Mouse (Mus musculus) embryo, embryonic 10 days (tissue): Measurements from ENCODE around the gene Zfp809.

Source experiments
- DNase-seq: peaks from one replicate; pipeline ENCODE4 v3.0.0-alpha.2; 2015; ENCODE audit warnings: low spot score

Zfp809 gene

DNA sequence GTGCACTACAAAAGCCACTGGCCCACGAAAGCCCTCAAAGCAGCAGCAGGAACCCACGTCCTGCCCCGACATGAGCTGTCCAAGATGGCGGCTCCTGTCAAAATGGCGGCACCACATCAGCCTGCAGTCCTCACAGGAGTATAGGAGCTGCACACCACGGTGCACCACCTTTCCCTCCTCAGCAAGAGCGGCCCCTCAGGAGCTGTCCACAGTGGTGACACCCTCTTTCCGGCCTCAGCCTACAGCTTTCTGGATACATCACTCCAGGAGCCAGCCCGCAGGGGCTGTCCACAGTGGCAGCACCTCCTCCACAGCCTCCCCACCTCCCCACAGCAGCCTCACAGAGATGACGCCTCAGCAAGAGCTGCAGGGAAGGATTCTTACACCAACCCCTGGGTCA lies 37.1 kb downstream of the Zfp809 start:
- DNase-seq: no peak

DNA sequence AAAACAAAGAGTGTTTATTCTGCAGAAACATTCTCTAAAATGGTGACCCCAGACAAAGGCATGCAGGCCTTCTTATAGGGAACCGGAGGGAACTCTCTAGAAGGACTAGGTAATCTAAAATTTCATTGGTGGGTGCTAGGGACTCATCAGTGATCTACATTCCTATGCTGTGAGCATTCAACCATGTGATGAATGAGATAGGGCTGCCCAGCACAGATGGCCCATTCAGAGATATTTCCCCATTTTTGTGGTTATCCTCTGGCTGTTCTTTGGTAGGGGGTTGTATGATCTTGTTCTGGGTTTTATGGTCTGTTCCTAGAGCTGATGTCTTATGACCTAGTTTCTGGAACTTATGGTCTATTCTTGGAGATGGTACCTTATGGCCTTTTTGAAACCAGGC lies 43.4 kb downstream of the Zfp809 start:
- no peak for DNase-seq

DNA sequence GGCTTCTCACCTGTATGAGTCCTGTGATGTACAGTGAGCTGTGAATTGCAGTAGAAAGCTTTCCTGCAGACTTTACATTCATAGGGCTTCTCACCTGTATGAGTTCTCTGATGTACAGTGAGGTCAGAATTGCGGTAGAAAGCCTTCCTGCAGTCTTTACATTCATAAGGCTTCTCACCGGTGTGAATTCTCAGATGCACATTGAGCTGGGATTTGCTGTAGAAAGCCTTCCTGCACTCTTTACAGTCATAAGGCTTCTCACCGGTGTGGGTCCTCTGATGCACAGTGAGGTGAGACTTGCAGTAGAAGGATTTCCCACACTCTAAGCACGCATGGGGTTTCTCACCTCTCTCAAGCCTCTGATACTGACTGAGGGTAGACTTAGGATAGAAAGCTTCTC lies 53.2 kb downstream of the Zfp809 start:
- no peak for DNase-seq
